Mouse (Mus musculus) spleen, adult 12 weeks (tissue): ENCODE measurements around the gene Glp1r.

ENCODE experiments used
- DNase-seq: peaks from one replicate; pipeline ENCODE4 v3.0.0; 2022; ENCODE audit warnings: low spot score

Gene Glp1r

DNA sequence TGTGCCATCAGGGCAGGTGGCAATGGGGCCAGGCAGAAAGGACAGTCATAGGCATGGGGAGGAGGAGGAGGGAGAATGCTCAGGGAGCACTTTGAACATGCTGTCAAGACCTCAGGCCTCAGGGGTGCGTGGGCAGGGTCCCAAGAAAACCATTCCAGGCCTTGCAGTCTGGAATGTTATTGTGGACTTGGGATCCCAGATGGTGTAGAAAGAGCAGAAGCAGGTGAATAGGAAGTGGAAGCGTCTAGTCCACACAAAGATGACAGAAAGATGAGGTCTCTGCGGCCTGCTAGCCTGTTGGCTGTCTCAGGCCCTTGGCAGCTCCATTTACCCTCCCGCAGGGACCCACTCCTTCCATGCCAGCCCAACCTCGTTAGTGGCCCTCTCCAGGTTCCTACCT, 10.9 kb downstream of the Glp1r start:
- no peak for DNase-seq

DNA sequence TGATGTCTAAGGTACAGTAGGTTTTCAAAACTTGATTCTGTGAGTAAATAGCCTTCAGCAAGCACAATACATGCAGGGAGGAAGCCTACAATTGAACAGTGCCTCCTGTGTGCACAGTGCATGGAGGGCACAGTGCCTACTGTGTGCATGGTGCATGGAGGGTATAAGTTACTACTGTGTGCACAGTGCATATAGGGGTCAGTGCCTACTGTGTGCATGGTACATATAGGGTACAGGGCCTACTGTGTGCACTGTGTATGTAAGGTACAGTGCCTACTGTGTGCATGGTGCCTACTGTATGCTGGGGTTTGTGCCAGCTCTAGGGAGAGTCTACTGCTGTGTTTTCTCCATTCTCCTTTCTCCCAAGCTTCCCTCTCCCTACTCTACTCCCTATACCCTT, 12.6 kb downstream of the Glp1r start:
- DNase-seq = no peak

DNA sequence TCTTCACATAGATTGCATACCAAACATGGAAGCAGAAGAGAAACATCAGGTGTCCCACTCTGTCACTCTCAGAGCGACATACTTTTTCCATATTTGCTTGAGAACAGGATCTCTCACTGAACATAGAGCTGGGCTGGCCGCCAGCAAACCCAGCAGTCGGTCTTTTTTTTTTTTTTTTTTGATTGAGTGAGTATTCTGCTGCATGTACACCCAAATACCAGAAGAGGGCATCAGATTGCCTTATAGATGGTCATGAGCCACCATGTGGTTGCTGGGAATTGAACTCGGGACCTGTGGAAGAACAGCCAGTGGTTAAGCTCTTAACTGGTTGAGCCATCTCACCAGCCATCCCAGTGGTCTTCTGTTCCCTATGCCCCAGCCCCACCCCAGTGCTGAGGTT, 21.9 kb downstream of the Glp1r start:
- no peak for DNase-seq

- DNase-seq = no peak
Measured at GRCm38 (mm10) chr17:30930827-30931226, 29.2 kb downstream of the Glp1r start.

DNA sequence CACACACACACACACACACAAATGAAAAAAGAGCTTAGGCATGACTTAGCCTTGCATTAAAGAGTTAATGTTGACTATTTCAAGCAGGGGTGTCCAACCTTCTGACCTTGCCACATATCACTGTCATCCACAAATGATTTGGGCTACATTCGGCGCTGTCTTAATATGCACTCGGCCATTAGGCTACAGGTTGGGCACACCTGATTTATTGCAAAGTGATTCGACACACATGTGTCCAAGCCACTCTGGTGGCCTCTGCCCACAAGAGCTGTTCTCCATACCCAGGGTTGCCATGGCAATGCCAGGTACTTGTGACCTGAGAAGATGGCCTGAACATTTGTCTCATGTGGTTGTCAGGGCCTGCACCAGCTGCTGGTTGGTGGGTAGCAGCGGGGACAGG, 31.2 kb downstream of the Glp1r start:
- DNase-seq = no peak

- no peak for DNase-seq
Measured at GRCm38 (mm10) chr17:30935301-30935700, 33.7 kb downstream of the Glp1r start.

GRCm38 (mm10) chr17:30938554-30938953, 36.9 kb downstream of the Glp1r start:
- no peak for DNase-seq

- DNase-seq = no peak
Measured at GRCm38 (mm10) chr17:30948382-30948781, 46.8 kb downstream of the Glp1r start.

GRCm38 (mm10) chr17:30950780-30951179, 49.2 kb downstream of the Glp1r start:
- DNase-seq = no peak

DNA sequence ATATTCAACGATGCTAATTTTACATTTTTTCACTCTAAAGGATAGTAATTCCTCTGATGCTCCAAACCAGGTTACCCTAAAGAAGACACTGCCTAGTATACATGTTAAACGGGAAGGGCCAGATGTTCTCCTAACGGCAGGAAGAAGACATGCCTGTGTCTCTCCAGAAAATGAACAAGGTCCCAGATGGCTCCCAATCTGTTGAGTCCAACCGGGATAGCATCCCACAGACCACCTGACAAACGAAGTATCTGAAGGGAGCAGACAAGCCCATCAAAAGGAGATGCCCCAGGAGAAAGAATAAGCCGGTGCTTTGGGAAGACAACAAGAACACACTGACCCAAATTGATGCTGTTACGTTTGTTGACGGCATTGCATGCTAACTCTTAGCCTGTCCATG, 50.0 kb downstream of the Glp1r start:
- DNase-seq = no peak

- no peak for DNase-seq
Measured at GRCm38 (mm10) chr17:30954340-30954739, 52.7 kb downstream of the Glp1r start, which contains the start of gene Umodl1. Umodl1 (plus strand) TSS chr17:30954640.

DNA sequence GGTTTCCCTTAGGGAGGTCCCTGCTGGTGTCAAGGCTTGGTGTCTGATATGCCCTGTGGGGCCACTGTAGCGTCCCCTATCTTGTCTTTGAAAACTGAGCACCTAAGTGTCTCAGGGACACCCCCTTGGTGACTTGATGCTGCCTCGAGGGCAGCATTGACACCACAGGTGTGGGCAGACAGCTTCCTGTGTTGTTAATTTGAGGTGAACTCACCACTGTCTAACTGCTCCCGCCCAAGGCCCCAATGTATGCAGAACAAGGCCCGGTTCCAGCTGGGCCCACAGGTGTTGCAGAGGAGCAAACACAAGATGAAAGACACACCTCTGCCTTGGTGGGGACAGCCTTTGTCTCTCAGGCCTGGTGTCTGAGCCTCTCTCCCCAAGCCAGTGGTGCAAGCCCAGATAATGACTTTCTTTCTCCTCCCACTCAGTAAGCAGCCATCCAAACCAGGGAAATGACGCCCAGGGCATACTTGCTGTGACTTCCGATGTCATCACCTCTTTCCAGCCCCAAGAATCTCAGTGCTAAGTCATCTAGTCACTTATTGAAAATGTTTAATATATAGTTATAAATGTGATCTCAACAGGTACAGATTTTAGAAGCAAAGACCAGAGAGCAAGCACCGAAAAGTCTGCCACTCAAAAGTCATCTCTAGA, 60.4 kb downstream of the Glp1r start:
- DNase-seq = no peak

GRCm38 (mm10) chr17:30962880-30963279, 61.3 kb downstream of the Glp1r start:
- DNase-seq = no peak

DNA sequence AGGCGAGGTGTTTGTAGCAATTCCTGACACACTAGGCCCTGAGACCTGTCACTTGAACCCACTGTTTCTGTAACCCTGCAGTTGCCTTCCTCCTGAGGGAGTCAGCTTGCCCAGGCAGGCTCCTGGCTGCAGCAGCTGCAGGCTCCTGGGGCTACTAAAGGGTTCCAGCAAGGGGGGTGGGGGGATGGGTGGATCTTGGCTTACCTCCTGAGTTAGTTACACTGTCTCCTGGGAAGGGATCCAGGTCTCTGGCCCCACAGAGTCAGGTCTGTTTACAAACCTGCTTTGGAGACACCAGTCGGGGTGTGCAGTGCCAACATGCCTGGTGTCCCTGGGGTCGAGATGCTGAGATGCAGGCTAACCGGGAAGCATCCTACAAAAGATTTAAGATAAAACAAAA, 68.4 kb downstream of the Glp1r start:
- no peak for DNase-seq

GRCm38 (mm10) chr17:30971877-30972276, 70.3 kb downstream of the Glp1r start:
- no peak for DNase-seq

GRCm38 (mm10) chr17:30973332-30973731, 71.7 kb downstream of the Glp1r start:
- DNase-seq = no peak

DNA sequence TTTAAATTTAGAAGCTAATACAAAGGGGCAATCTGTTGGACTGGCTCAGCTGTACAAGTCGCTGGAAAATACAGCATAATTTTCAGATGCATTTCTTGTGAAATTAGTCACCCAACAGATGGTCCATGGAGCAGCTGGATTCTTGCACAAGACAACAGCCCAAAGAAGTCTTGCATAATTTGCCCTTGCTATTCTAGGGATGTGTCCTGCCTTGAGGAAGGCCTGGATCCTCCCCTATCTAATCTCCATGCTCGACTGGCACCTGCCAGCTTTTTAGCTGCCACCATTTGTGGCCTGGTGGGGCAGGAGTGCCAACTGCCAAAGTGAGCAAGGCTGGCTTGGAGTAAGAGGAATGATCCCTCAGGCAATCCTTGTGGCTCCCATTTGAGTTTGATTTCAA, 75.7 kb downstream of the Glp1r start:
- DNase-seq = no peak

GRCm38 (mm10) chr17:30978556-30978955, 76.9 kb downstream of the Glp1r start:
- DNase-seq = no peak

GRCm38 (mm10) chr17:30983521-30983920, 81.9 kb downstream of the Glp1r start:
- no peak for DNase-seq

GRCm38 (mm10) chr17:30990254-30990653, 88.6 kb downstream of the Glp1r start:
- DNase-seq = no peak
